Comparison of ENCODE assay signal across 9 mouse cellular contexts in the genomic region with DNA sequence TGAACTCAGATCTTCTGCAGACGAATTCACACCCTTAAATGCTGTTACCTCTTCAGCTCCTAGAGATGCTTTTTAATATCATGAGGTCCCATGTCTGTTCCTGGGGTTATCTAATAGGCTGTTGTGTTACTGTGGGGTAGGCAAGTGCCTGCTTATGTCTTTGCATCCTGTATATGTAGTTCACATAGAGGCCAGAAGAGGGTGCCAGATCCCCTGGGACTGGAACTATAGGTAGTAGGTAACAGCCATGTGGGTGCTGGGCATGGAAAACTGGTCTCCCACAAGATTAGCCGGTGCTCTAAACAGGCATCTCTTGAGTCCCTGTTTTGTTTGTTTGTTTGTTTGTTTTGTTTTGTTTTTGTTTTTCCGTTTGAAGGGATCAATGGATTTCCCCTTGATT. TPM values are rescaled to one million over a fixed set of nuclear protein-coding genes. Genes with fewer than 3 reads are reported as not detected.
DNase-seq lines count a peak whose midpoint lies in the region; ATAC-seq and TF ChIP-seq lines count a peak whose summit lies in the region.
"Had no signal": no experiment of that assay in that cellular context is flagged by ENCODE, and none has a peak within 500 bp of the region (broad histone marks: within the 10 kb centered on the region; RNA-seq: fewer than 3 reads in every experiment).

No protein-coding gene starts in this region.

- DNase-seq in hindbrain, embryonic 11.5 days (ENCODE audit: low spot score): peak; percentile 31
- peak; percentile 8 for DNase-seq in brain, embryonic 14.5 days (ENCODE audit: low read depth)
- DNase-seq in lung, adult 2 months: peak; percentile 23
- DNase-seq in thymus, postnatal 25 days: peak; percentile 53
- no peak for DNase-seq in heart, postnatal 25 days (ENCODE audit: low spot score)

- WGBS in hindbrain, embryonic 11.5 days: 51% methylated on average over 3 of the region's 3 CpGs
- WGBS in hindbrain, embryonic 12.5 days: 57% methylated on average over 3 of the region's 3 CpGs
- WGBS in lung, adult 2 months: 43% methylated on average over 3 of the region's 3 CpGs
- 62% methylated on average over 3 of the region's 3 CpGs for WGBS in midbrain, embryonic 13.5 days

- peak; percentile 76 for TF ChIP-seq CTCF in E14TG2a.4 (conservative IDR thresholded peaks at IDR 0.05; ENCODE audit: low read length)
- TF ChIP-seq CTCF in brain, embryonic 14.5 days (IDR thresholded peaks at IDR 0.05; ENCODE audit: borderline replicate concordance, extremely low read depth, insufficient read depth, insufficient read length): peak; percentile 15; the same call in 1 of the 2 replicates
- peak; percentile 56 for TF ChIP-seq CTCF in lung, adult 2 months (IDR thresholded peaks at IDR 0.05; ENCODE audit: insufficient read depth, low read length)

- H3K4me1 ChIP-seq in hindbrain, embryonic 11.5 days (replicated peaks; ENCODE audit: control insufficient read depth, insufficient read depth, low read length): no peaks in the 10 kb centered on the region
- no peaks in the 10 kb centered on the region for H3K4me1 ChIP-seq in hindbrain, embryonic 12.5 days
- no peaks in the 10 kb centered on the region for H3K4me1 ChIP-seq in E14TG2a.4 (replicated peaks; ENCODE audit: low read depth, low read length)
- H3K4me1 ChIP-seq in lung, adult 2 months (ENCODE audit: control insufficient read depth, insufficient read depth, low read length): no peaks in the 10 kb centered on the region
- no peaks in the 10 kb centered on the region for H3K4me1 ChIP-seq in midbrain, embryonic 13.5 days (replicated peaks)
- H3K4me1 ChIP-seq: liver, embryonic 15.5 days had no signal

- H3K9me3 ChIP-seq in hindbrain, embryonic 11.5 days (ENCODE audit: control insufficient read depth, low read length): no peaks in the 10 kb centered on the region
- no peaks in the 10 kb centered on the region; the same call in 1 of the 2 replicates for H3K9me3 ChIP-seq in hindbrain, embryonic 12.5 days (replicated peaks)
- H3K9me3 ChIP-seq in E14TG2a.4 (ENCODE audit: low read length): no peaks in the 10 kb centered on the region
- H3K9me3 ChIP-seq in midbrain, embryonic 13.5 days: no peaks in the 10 kb centered on the region
- H3K9me3 ChIP-seq: liver, embryonic 15.5 days had no signal

- no peaks in the 10 kb centered on the region for H3K36me3 ChIP-seq in hindbrain, embryonic 11.5 days (ENCODE audit: control insufficient read depth, insufficient read depth, low read length)
- no peaks in the 10 kb centered on the region for H3K36me3 ChIP-seq in hindbrain, embryonic 12.5 days
- no peaks in the 10 kb centered on the region for H3K36me3 ChIP-seq in E14TG2a.4 (ENCODE audit: insufficient read depth, low read length)
- H3K36me3 ChIP-seq in midbrain, embryonic 13.5 days: no peaks in the 10 kb centered on the region
- H3K36me3 ChIP-seq: liver, embryonic 15.5 days had no signal

- no peak overlapping the region for H3K9ac ChIP-seq in hindbrain, embryonic 11.5 days (ENCODE audit: low read depth, low read length)
- no peak overlapping the region for H3K9ac ChIP-seq in hindbrain, embryonic 12.5 days
- no peak overlapping the region for H3K9ac ChIP-seq in midbrain, embryonic 13.5 days (replicated peaks)
- H3K9ac ChIP-seq: liver, embryonic 15.5 days had no signal

- no peak overlapping the region for H3K27ac ChIP-seq in hindbrain, embryonic 11.5 days (ENCODE audit: low read depth, low read length)
- H3K27ac ChIP-seq in hindbrain, embryonic 12.5 days: no peak overlapping the region
- no peak overlapping the region for H3K27ac ChIP-seq in midbrain, embryonic 13.5 days
- H3K27ac ChIP-seq: liver, embryonic 15.5 days had no signal

- TF ChIP-seq POLR2A in brain, embryonic 14.5 days (IDR thresholded peaks at IDR 0.05; ENCODE audit: borderline replicate concordance, extremely low read depth, insufficient read depth, insufficient read length, poor library complexity, severe bottlenecking): no peak
- TF ChIP-seq POLR2A in lung, adult 2 months (IDR thresholded peaks at IDR 0.05; ENCODE audit: borderline replicate concordance, extremely low read depth, low read depth, low read length): no peak

- no peak overlapping the region for H3K4me3 ChIP-seq in hindbrain, embryonic 11.5 days (ENCODE audit: low read depth, low read length)
- no peak overlapping the region for H3K4me3 ChIP-seq in hindbrain, embryonic 12.5 days
- no peak overlapping the region for H3K4me3 ChIP-seq in E14TG2a.4 (replicated peaks; ENCODE audit: low read length)
- no peak overlapping the region for H3K4me3 ChIP-seq in lung, adult 2 months (replicated peaks; ENCODE audit: extremely low read depth, low read depth, low read length)
- H3K4me3 ChIP-seq in midbrain, embryonic 13.5 days (replicated peaks): no peak overlapping the region
- H3K4me3 ChIP-seq: liver, embryonic 15.5 days had no signal

- H3K27me3 ChIP-seq in hindbrain, embryonic 11.5 days (ENCODE audit: control insufficient read depth, insufficient read depth, low read length): no peaks in the 10 kb centered on the region
- H3K27me3 ChIP-seq in hindbrain, embryonic 12.5 days: no peaks in the 10 kb centered on the region
- peaks cover 13% of the 10 kb centered on the region for H3K27me3 ChIP-seq in E14TG2a.4 (ENCODE audit: insufficient read depth, low read length)
- H3K27me3 ChIP-seq in midbrain, embryonic 13.5 days: no peaks in the 10 kb centered on the region
- H3K27me3 ChIP-seq: liver, embryonic 15.5 days had no signal

- no peak overlapping the region for H3K4me2 ChIP-seq in hindbrain, embryonic 11.5 days (replicated peaks; ENCODE audit: low read depth, low read length)
- H3K4me2 ChIP-seq in hindbrain, embryonic 12.5 days (replicated peaks): no peak overlapping the region
- H3K4me2 ChIP-seq in midbrain, embryonic 13.5 days (replicated peaks): no peak overlapping the region
- H3K4me2 ChIP-seq: liver, embryonic 15.5 days had no signal

- no peak for ATAC-seq in hindbrain, embryonic 11.5 days (ENCODE audit: low FRiP score)
- ATAC-seq in hindbrain, embryonic 12.5 days (ENCODE audit: low FRiP score): no peak
- no peak for ATAC-seq in midbrain, embryonic 13.5 days

- intact Hi-C loops in heart, postnatal 25 days (cut with DNase I): no loop called here

RNA-seq across cellular contexts. Expression of a gene that starts 15.8 kb away (rescaled TPM):
- 0.32 and 1.4 TPM in 2 replicates for polyA plus RNA-seq in hindbrain, embryonic 11.5 days (2014; fragmentation: Nextera tagmentation; extraction: Ambion mirVana)
- polyA plus RNA-seq in hindbrain, embryonic 12.5 days (2016; fragmentation: Nextera tagmentation; extraction: Ambion mirVana): 0.71 and 2.6 TPM in 2 replicates
- polyA plus RNA-seq in brain, embryonic 14.5 days (2012; rRNA removed): 0.60 and 0.86 TPM in 2 replicates
- 4.0 and 4.2 TPM in 2 replicates for polyA plus RNA-seq in lung, adult 2 months (2012; rRNA removed)
- 0.59 TPM in 2 replicates for polyA plus RNA-seq in midbrain, embryonic 13.5 days (2015; fragmentation: Nextera tagmentation; extraction: Ambion mirVana)
- total RNA-seq in heart, postnatal 25 days (2021): 1 to 10 TPM; 2.0 to 2.3 TPM

RNA-seq across cellular contexts. Expression of a gene that starts 40.7 kb away (rescaled TPM):
- 0.40 and 0.51 TPM in 2 replicates for polyA plus RNA-seq in hindbrain, embryonic 11.5 days (2014; fragmentation: Nextera tagmentation; extraction: Ambion mirVana)
- 2.4 and 2.6 TPM in 2 replicates for polyA plus RNA-seq in hindbrain, embryonic 12.5 days (2016; fragmentation: Nextera tagmentation; extraction: Ambion mirVana)
- 2.8 and 3.8 TPM in 2 replicates for polyA plus RNA-seq in brain, embryonic 14.5 days (2012; rRNA removed)
- 211 and 239 TPM in 2 replicates for polyA plus RNA-seq in lung, adult 2 months (2012; rRNA removed)
- polyA plus RNA-seq in midbrain, embryonic 13.5 days (2015; fragmentation: Nextera tagmentation; extraction: Ambion mirVana): 1.9 and 2.4 TPM in 2 replicates
- under 1 TPM in 1 of 2 experiments, not detected in 1; 0.45 TPM for total RNA-seq in heart, postnatal 25 days (2021)

RNA-seq across cellular contexts. Expression of a gene that starts 41.7 kb away (rescaled TPM):
- polyA plus RNA-seq in hindbrain, embryonic 11.5 days (2014; fragmentation: Nextera tagmentation; extraction: Ambion mirVana): 0.42 TPM in 1 of 2 replicates, not detected in the other
- polyA plus RNA-seq in hindbrain, embryonic 12.5 days (2016; fragmentation: Nextera tagmentation; extraction: Ambion mirVana): 0.50 and 0.77 TPM in 2 replicates
- polyA plus RNA-seq in brain, embryonic 14.5 days (2012; rRNA removed): 0.33 and 0.37 TPM in 2 replicates
- 12.1 and 17.7 TPM in 2 replicates for polyA plus RNA-seq in lung, adult 2 months (2012; rRNA removed)
- 0.39 and 0.66 TPM in 2 replicates for polyA plus RNA-seq in midbrain, embryonic 13.5 days (2015; fragmentation: Nextera tagmentation; extraction: Ambion mirVana)
- total RNA-seq in heart, postnatal 25 days (2021): 1 to 10 TPM; 4.3 to 4.4 TPM

RNA-seq across cellular contexts. Expression of a gene that starts 49.0 kb away (rescaled TPM):
- polyA plus RNA-seq in hindbrain, embryonic 11.5 days (2014; fragmentation: Nextera tagmentation; extraction: Ambion mirVana): 10.9 and 14.3 TPM in 2 replicates
- polyA plus RNA-seq in hindbrain, embryonic 12.5 days (2016; fragmentation: Nextera tagmentation; extraction: Ambion mirVana): 16.4 and 20.8 TPM in 2 replicates
- 13.9 and 15.1 TPM in 2 replicates for polyA plus RNA-seq in brain, embryonic 14.5 days (2012; rRNA removed)
- 9.2 and 11.3 TPM in 2 replicates for polyA plus RNA-seq in lung, adult 2 months (2012; rRNA removed)
- polyA plus RNA-seq in midbrain, embryonic 13.5 days (2015; fragmentation: Nextera tagmentation; extraction: Ambion mirVana): 17.7 and 18.7 TPM in 2 replicates
- total RNA-seq in heart, postnatal 25 days (2021): 1 to 10 TPM; 4.2 to 4.8 TPM

RNA-seq across cellular contexts. Expression of a gene that starts 57.8 kb away (rescaled TPM):
- 5.0 and 5.9 TPM in 2 replicates for polyA plus RNA-seq in hindbrain, embryonic 11.5 days (2014; fragmentation: Nextera tagmentation; extraction: Ambion mirVana)
- polyA plus RNA-seq in hindbrain, embryonic 12.5 days (2016; fragmentation: Nextera tagmentation; extraction: Ambion mirVana): 5.4 and 8.3 TPM in 2 replicates
- polyA plus RNA-seq in brain, embryonic 14.5 days (2012; rRNA removed): 4.5 and 5.9 TPM in 2 replicates
- 21.9 and 25.6 TPM in 2 replicates for polyA plus RNA-seq in lung, adult 2 months (2012; rRNA removed)
- polyA plus RNA-seq in midbrain, embryonic 13.5 days (2015; fragmentation: Nextera tagmentation; extraction: Ambion mirVana): 3.9 and 4.3 TPM in 2 replicates
- 10 to 100 TPM; 20.0 to 22.3 TPM for total RNA-seq in heart, postnatal 25 days (2021)

Comparison
In these comparisons a context has a peak if more than half of its experiments do, and no peak if none do; other contexts are left out.
1. CTCF ChIP-seq: peak in every context shown above with its lines; median percentile 76 in E14TG2a.4; 56 in lung, adult 2 months; 15 in brain, embryonic 14.5 days.
2. RNA of a gene that starts 40.7 kb away (polyA plus RNA-seq): 211 to 239 TPM in lung, adult 2 months; 2.8 to 3.8 TPM in brain, embryonic 14.5 days, 2.4 to 2.6 TPM in hindbrain, embryonic 12.5 days, 1.9 to 2.4 TPM in midbrain, embryonic 13.5 days and 0.40 to 0.51 TPM in hindbrain, embryonic 11.5 days; every median in the first group is over 10 times any median in the second.